Mouse (Mus musculus): ENCODE results near the gene Rras.

GRCm38 (mm10) chr7:44999753-45000152 lies 18.0 kb upstream of the Rras start:
- TF ChIP-seq CTCF (IDR thresholded peaks at IDR 0.05; ENCODE audit: control insufficient read depth, insufficient read depth, insufficient read length) (no peak), MAX (IDR thresholded peaks at IDR 0.05) (no peak), FOSL1 (IDR thresholded peaks at IDR 0.05; ENCODE audit: insufficient read depth, low read length, poor library complexity, severe bottlenecking) (no peak), MYOG (IDR thresholded peaks at IDR 0.05; ENCODE audit: control insufficient read depth, extremely low read depth, insufficient read length) (no peak)

All from C2C12 (cell line).